Mouse (Mus musculus): ENCODE measurements around the gene Bdp1.
A peak's percentile ranks its signal among the peaks of the same experiment; 100 is the strongest.
"Not testable (repeated sequence)": the region's sequence is repeated elsewhere in the genome, so short reads cannot be mapped to it uniquely, and the experiment has no call there.

Bdp1 gene

GRCm38 (mm10) chr13:100057738-100058137 is 46.1 kb downstream of the Bdp1 start:
- not testable (repeated sequence) for DNase-seq (ENCODE audit: low read depth, low spot score); H3K27me3 ChIP-seq (ENCODE audit: control insufficient read depth, insufficient read depth, low read length, poor library complexity, severe bottlenecking)
- peaks cover 27% of the 10 kb centered on the region for H3K36me3 ChIP-seq (ENCODE audit: control insufficient read depth, insufficient read depth, low read length, poor library complexity, severe bottlenecking)

GRCm38 (mm10) chr13:100026013-100026412 is 77.9 kb downstream of the Bdp1 start:
- H3K27me3 ChIP-seq (ENCODE audit: control insufficient read depth, insufficient read depth, low read length, poor library complexity, severe bottlenecking) = no peaks in the 10 kb centered on the region
- no peak for DNase-seq (ENCODE audit: low read depth, low spot score)
- peaks cover 12% of the 10 kb centered on the region for H3K36me3 ChIP-seq (ENCODE audit: control insufficient read depth, insufficient read depth, low read length, poor library complexity, severe bottlenecking)

GRCm38 (mm10) chr13:100016891-100017290 is 87.0 kb downstream of the Bdp1 start:
- DNase-seq (ENCODE audit: low read depth, low spot score) = no peak
- Histone ChIP-seq H3K27me3 (ENCODE audit: control insufficient read depth, insufficient read depth, low read length, poor library complexity, severe bottlenecking) (no peaks in the 10 kb centered on the region), H3K36me3 (ENCODE audit: control insufficient read depth, insufficient read depth, low read length, poor library complexity, severe bottlenecking) (no peaks in the 10 kb centered on the region)

GRCm38 (mm10) chr13:100015937-100016336 is 87.9 kb downstream of the Bdp1 start:
- Histone ChIP-seq H3K36me3 (ENCODE audit: control insufficient read depth, insufficient read depth, low read length, poor library complexity, severe bottlenecking) (no peaks in the 10 kb centered on the region), H3K27me3 (ENCODE audit: control insufficient read depth, insufficient read depth, low read length, poor library complexity, severe bottlenecking) (no peaks in the 10 kb centered on the region)
- DNase-seq (ENCODE audit: low read depth, low spot score) = no peak

- no peaks in the 10 kb centered on the region for H3K36me3 ChIP-seq (ENCODE audit: control insufficient read depth, insufficient read depth, low read length, poor library complexity, severe bottlenecking)
- no peaks in the 10 kb centered on the region for H3K27me3 ChIP-seq (ENCODE audit: control insufficient read depth, insufficient read depth, low read length, poor library complexity, severe bottlenecking)
- DNase-seq (ENCODE audit: low read depth, low spot score) = peak; percentile 86
These were observed 88.7 kb downstream of the Bdp1 start, which contains the start of gene Mccc2 for GRCm38 (mm10) chr13:100014906-100015895. TSS of gene Mccc2 (minus strand) at chr13:100015639.

GRCm38 (mm10) chr13:100005911-100006496 is 97.9 kb downstream of the Bdp1 start:
- DNase-seq (ENCODE audit: low read depth, low spot score) = no peak
- Histone ChIP-seq H3K36me3 (ENCODE audit: control insufficient read depth, insufficient read depth, low read length, poor library complexity, severe bottlenecking) (no peaks in the 10 kb centered on the region), H3K27me3 (ENCODE audit: control insufficient read depth, insufficient read depth, low read length, poor library complexity, severe bottlenecking) (no peaks in the 10 kb centered on the region)

GRCm38 (mm10) chr13:100001790-100002196 is 102.1 kb downstream of the Bdp1 start:
- DNase-seq (ENCODE audit: low read depth, low spot score) = peak; percentile 91
- no peaks in the 10 kb centered on the region for H3K36me3 ChIP-seq (ENCODE audit: control insufficient read depth, insufficient read depth, low read length, poor library complexity, severe bottlenecking)
- H3K27me3 ChIP-seq (ENCODE audit: control insufficient read depth, insufficient read depth, low read length, poor library complexity, severe bottlenecking) = no peaks in the 10 kb centered on the region

- peak; percentile 61 for DNase-seq (ENCODE audit: low read depth, low spot score)
- Histone ChIP-seq H3K27me3 (ENCODE audit: control insufficient read depth, insufficient read depth, low read length, poor library complexity, severe bottlenecking) (no peaks in the 10 kb centered on the region), H3K36me3 (ENCODE audit: control insufficient read depth, insufficient read depth, low read length, poor library complexity, severe bottlenecking) (no peaks in the 10 kb centered on the region)
These were observed 104.8 kb downstream of the Bdp1 start for GRCm38 (mm10) chr13:99999078-99999477.

GRCm38 (mm10) chr13:99998099-99998498 is 105.8 kb downstream of the Bdp1 start:
- H3K27me3 ChIP-seq (ENCODE audit: control insufficient read depth, insufficient read depth, low read length, poor library complexity, severe bottlenecking) = no peaks in the 10 kb centered on the region
- DNase-seq (ENCODE audit: low read depth, low spot score) = peak; percentile 9
- H3K36me3 ChIP-seq (ENCODE audit: control insufficient read depth, insufficient read depth, low read length, poor library complexity, severe bottlenecking) = no peaks in the 10 kb centered on the region

- H3K27me3 ChIP-seq (ENCODE audit: control insufficient read depth, insufficient read depth, low read length, poor library complexity, severe bottlenecking) = no peaks in the 10 kb centered on the region
- H3K36me3 ChIP-seq (ENCODE audit: control insufficient read depth, insufficient read depth, low read length, poor library complexity, severe bottlenecking) = no peaks in the 10 kb centered on the region
- DNase-seq (ENCODE audit: low read depth, low spot score) = no peak
These were observed 114.3 kb downstream of the Bdp1 start for GRCm38 (mm10) chr13:99989592-99989991.

GRCm38 (mm10) chr13:99983320-99983719 is 120.5 kb downstream of the Bdp1 start:
- no peaks in the 10 kb centered on the region for H3K36me3 ChIP-seq (ENCODE audit: control insufficient read depth, insufficient read depth, low read length, poor library complexity, severe bottlenecking)
- DNase-seq (ENCODE audit: low read depth, low spot score) = peak; percentile 45

GRCm38 (mm10) chr13:99979406-99979805 is 124.5 kb downstream of the Bdp1 start:
- no peak for DNase-seq (ENCODE audit: low read depth, low spot score)
- H3K36me3 ChIP-seq (ENCODE audit: control insufficient read depth, insufficient read depth, low read length, poor library complexity, severe bottlenecking) = no peaks in the 10 kb centered on the region
- no peaks in the 10 kb centered on the region for H3K27me3 ChIP-seq (ENCODE audit: control insufficient read depth, insufficient read depth, low read length, poor library complexity, severe bottlenecking)

More at GRCm38 (mm10) chr13:99983320-99983719, 120.5 kb downstream of the Bdp1 start:
- no peaks in the 10 kb centered on the region for H3K27me3 ChIP-seq (ENCODE audit: control insufficient read depth, insufficient read depth, low read length, poor library complexity, severe bottlenecking)

GRCm38 (mm10) chr13:99970089-99970488 is 133.8 kb downstream of the Bdp1 start:
- DNase-seq (ENCODE audit: low read depth, low spot score) = no peak
- no peaks in the 10 kb centered on the region for H3K27me3 ChIP-seq (ENCODE audit: control insufficient read depth, insufficient read depth, low read length, poor library complexity, severe bottlenecking)
- H3K36me3 ChIP-seq (ENCODE audit: control insufficient read depth, insufficient read depth, low read length, poor library complexity, severe bottlenecking) = no peaks in the 10 kb centered on the region
